8 mouse cellular contexts compared by ENCODE assay signal in genomic region chr10:55979898-55980521, GRCm38 (mm10).
A peak's percentile ranks its signal among the peaks of the same experiment; 100 is the strongest.
DNase-seq lines count a peak whose midpoint lies in the region; ATAC-seq and TF ChIP-seq lines count a peak whose summit lies in the region.

No protein-coding gene starts in this region.

- intact Hi-C loops in gastrocnemius, adult 2 months (cut with DNase I), result no loop called here
- intact Hi-C loops in heart, postnatal 36 days (cut with DNase I), result no loop called here

- no peak overlapping the region for H3K27ac ChIP-seq in gastrocnemius, adult 2 months
- H3K27ac ChIP-seq in embryonic facial prominence, embryonic 11.5 days (replicated peaks; ENCODE audit: low read depth, low read length), result no peak overlapping the region
- no peak overlapping the region for H3K27ac ChIP-seq in layer of hippocampus, adult 2 months

- no peaks in the 10 kb centered on the region for H3K4me1 ChIP-seq in embryonic facial prominence, embryonic 11.5 days (ENCODE audit: control insufficient read depth, insufficient read depth, low read length)

- no peak overlapping the region for H3K4me2 ChIP-seq in embryonic facial prominence, embryonic 11.5 days (ENCODE audit: low read depth, low read length)

- peak; percentile 65 for TF ChIP-seq CTCF in gastrocnemius, adult 2 months (IDR thresholded peaks at IDR 0.05)
- TF ChIP-seq CTCF in layer of hippocampus, adult 2 months (conservative IDR thresholded peaks at IDR 0.05), result peak; percentile 94

- no peak overlapping the region for H3K4me3 ChIP-seq in gastrocnemius, adult 2 months
- H3K4me3 ChIP-seq in embryonic facial prominence, embryonic 11.5 days (ENCODE audit: low read depth, low read length), result no peak overlapping the region
- H3K4me3 ChIP-seq in layer of hippocampus, adult 2 months, result no peak overlapping the region

- no peaks in the 10 kb centered on the region for H3K9me3 ChIP-seq in embryonic facial prominence, embryonic 11.5 days (replicated peaks; ENCODE audit: control insufficient read depth, low read length)

- H3K9ac ChIP-seq in embryonic facial prominence, embryonic 11.5 days (replicated peaks; ENCODE audit: low read length), result no peak overlapping the region

- peak; percentile 16 for DNase-seq in gastrocnemius, adult 2 months
- DNase-seq in gastrocnemius, postnatal 25 days, result no peak
- peak; percentile 71 for DNase-seq in embryonic facial prominence, embryonic 11.5 days (ENCODE audit: low spot score)
- peak; percentile 3 to 7 for DNase-seq in heart, postnatal 36 days
- DNase-seq in layer of hippocampus, adult 2 months (ENCODE audit: low spot score in 2 of 2), result peak; percentile 78 to 82
- peak; percentile 26 for DNase-seq in lung, postnatal 25 days (ENCODE audit: low spot score)
- peak; percentile 51 for DNase-seq in right cerebral cortex, postnatal 14 days

- ATAC-seq in activated CD4-positive, CD25-positive, alpha-beta regulatory T cell, adult 4 months, result peak; percentile 69
- 0 out of 2 replicates have a peak, but pooled peaks have one; percentile 62 for ATAC-seq in embryonic facial prominence, embryonic 11.5 days (replicated peaks; ENCODE audit: insufficient number of reproducible peaks, low FRiP score, low TSS enrichment, low read depth)

- no peaks in the 10 kb centered on the region for H3K27me3 ChIP-seq in embryonic facial prominence, embryonic 11.5 days (ENCODE audit: control insufficient read depth, insufficient read depth, low read length)

- 40% methylated on average over 2 of the region's 2 CpGs for WGBS in embryonic facial prominence, embryonic 11.5 days

- H3K36me3 ChIP-seq in embryonic facial prominence, embryonic 11.5 days (replicated peaks; ENCODE audit: control insufficient read depth, insufficient read depth, low read depth, low read length), result no peaks in the 10 kb centered on the region
